Mouse (Mus musculus) kidney, adult 2 months (tissue): ENCODE data around the gene Oxct1. TPM values are rescaled to one million over a fixed set of nuclear protein-coding genes. Genes with fewer than 3 reads are reported as not detected.
A peak's percentile ranks its signal among the peaks of the same experiment; 100 is the strongest.

Source experiments
- DNase-seq: peaks from one replicate; pipeline ENCODE4 v3.0.0; 2021
- H3K27ac ChIP-seq: fragments of 200-500 bp; 2 replicates; pipeline ENCODE4 v1.5.1; 2012; ENCODE audit warnings: low read depth, low read length, control low read depth, inconsistent platforms; ENCODE audit not compliant: insufficient read depth
- H3K27me3 ChIP-seq: fragments of 200-500 bp; replicated peaks from 2 replicates; pipeline ENCODE4 v1.6.1; 2012; ENCODE audit warnings: mild to moderate bottlenecking, moderate library complexity, low read length, inconsistent platforms; ENCODE audit not compliant: control insufficient read depth, insufficient read depth
- H3K36me3 ChIP-seq: fragments of 200-500 bp; 2 replicates; pipeline ENCODE4 v1.6.1; 2012; ENCODE audit warnings: mild to moderate bottlenecking, moderate library complexity, low read length, inconsistent platforms; ENCODE audit not compliant: control insufficient read depth, insufficient read depth
- H3K4me1 ChIP-seq: fragments of 200-500 bp; 2 replicates; pipeline ENCODE4 v1.6.1; 2011; ENCODE audit warnings: low read length; ENCODE audit not compliant: control insufficient read depth, insufficient read depth
- H3K4me3 ChIP-seq: fragments of 200-500 bp; 2 replicates; pipeline ENCODE4 v1.5.1; 2011; ENCODE audit warnings: mild to moderate bottlenecking, low read depth, low read length, control low read depth; ENCODE audit not compliant: insufficient read depth
- CTCF ChIP-seq: fragments of 200-500 bp; conservative IDR thresholded peaks from 2 replicates; pipeline ENCODE4 v1.5.1; 2011; ENCODE audit warnings: low read depth, mild to moderate bottlenecking, control low read depth, low read length, moderate library complexity, mixed read lengths; ENCODE audit not compliant: insufficient read depth, insufficient read length
- POLR2A ChIP-seq: fragments of 200-500 bp; IDR thresholded peaks from one replicate; pipeline ENCODE4 v1.6.1; 2011; ENCODE audit warnings: low read depth, low read length, control low read depth
- WGBS: fragments of 180-500 bp; shearing (Covaris S2); methylation state at CpG from one replicate; pipeline ENCODE4 v1.1.7; 2018; 5-methylcytosine and 5-hydroxymethylcytosine counted together
- polyA plus RNA-seq: library from polyadenylated mRNA; depleted of rRNA; stranded (reverse); fragments of >200 nt; gene quantifications from 2 replicates; pipeline ENCODE4 v1.2.3, GENCODE M21; 2012

Gene Oxct1
- polyA plus RNA-seq, 1 experiment = 401 TPM

DNA sequence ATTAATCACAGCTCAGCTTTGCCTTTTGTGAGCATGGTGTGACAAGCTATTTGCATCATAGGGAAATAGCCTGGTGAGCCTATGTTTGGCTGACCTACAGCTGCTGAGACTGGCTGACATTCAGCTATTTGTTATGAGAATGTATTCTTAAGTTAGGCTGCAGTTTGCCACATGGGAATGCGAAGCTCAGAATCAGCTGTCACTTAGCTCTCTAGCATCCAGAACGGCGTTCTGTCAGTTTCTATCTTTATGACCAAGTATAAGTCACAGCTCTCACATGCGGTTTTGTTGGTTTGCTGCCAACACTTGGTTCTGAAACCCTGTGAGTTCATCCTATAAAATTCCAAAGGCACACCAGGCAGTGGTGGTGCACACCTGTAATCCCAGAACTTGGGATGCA is 5.5 kb upstream of the Oxct1 start:
- Histone ChIP-seq H3K27ac (no peak overlapping the region), H3K36me3 (no peaks in the 10 kb centered on the region)
- WGBS = 67% methylated on average over 4 of the region's 4 CpGs

DNA sequence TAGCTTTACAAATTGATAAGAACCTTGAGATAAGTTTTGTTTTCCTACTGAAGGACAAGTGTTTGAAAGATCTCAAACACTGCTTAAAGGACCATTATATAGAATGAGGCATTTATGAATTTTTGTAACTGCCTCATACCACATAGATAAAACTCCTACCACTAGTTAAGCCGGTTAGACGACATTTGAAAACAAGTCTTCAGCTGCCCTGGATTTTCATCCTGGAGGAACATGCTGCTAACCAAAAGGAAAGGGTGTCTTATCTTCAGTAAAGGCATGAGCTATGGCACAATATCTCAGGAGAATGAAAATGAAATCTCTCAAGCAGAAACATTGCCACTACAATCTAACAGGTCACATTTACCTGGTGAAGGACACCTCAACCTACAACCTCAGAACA is 2.4 kb upstream of the Oxct1 start:
- 75% methylated on average over 2 of the region's 2 CpGs for WGBS
- TF ChIP-seq CTCF (no peak), POLR2A (no peak)
- Histone ChIP-seq H3K27ac (0 out of 2 replicates have a peak overlapping the region, but pooled peaks have one; percentile 56), H3K4me3 (no peak overlapping the region), H3K36me3 (no peaks in the 10 kb centered on the region), H3K27me3 (no peaks in the 10 kb centered on the region), H3K4me1 (peaks cover 12% of the 10 kb centered on the region; the same call in 1 of the 2 replicates)
- DNase-seq = peak; percentile 16

More for the DNA sequence above, 5.5 kb upstream of the Oxct1 start:
- H3K4me3 ChIP-seq = no peak overlapping the region
- DNase-seq = no peak
- H3K4me1 ChIP-seq = peaks cover 6% of the 10 kb centered on the region; the same call in 1 of the 2 replicates
- TF ChIP-seq POLR2A (no peak), CTCF (no peak)
- H3K27me3 ChIP-seq = no peaks in the 10 kb centered on the region

DNA sequence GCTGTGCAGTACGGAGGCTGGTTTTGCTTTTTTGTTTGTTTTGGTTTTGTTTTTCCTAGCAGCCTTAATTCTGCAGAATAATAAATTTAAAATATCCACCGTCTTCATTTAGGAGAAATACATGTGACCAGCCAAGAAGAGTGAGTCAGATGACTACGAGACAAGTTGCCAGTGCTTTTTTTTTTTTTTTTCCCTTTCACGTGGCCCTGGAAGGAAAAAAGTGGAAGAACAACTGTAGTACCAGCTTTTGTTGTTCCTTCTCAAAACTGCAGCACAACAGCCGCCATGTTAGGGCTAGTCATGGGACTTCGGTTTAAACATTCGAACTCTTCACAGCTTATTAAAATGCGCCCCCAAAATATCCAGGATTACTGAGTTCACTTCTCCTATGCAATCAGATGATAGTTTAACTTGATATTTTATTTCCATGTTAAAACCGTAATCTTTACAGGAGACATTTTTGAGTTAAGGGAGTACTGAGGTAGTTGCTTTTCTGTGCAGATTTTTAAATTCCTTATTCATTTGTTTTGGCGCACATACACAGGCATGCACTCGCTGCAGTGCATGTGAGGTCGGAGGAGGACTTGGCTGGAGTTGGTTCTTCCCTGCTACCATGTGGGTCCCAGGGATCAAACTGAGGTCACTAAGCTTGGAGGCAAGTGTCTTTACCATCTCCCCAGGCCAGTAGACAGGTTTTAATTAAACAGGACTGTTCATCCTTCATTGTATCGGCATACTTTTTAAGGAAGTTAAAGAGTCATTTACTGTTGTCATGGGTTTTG is 1.3 kb upstream of the Oxct1 start:
- Histone ChIP-seq H3K4me3 (no peak overlapping the region), H3K4me1 (peaks cover 15% of the 10 kb centered on the region; the same call in 1 of the 2 replicates), H3K27ac (peak overlapping the region; percentile 97), H3K36me3 (no peaks in the 10 kb centered on the region), H3K27me3 (no peaks in the 10 kb centered on the region)
- WGBS = 52% methylated on average over 13 of the region's 13 CpGs
- DNase-seq = peak; percentile 46
- TF ChIP-seq CTCF (no peak), POLR2A (no peak)

DNA sequence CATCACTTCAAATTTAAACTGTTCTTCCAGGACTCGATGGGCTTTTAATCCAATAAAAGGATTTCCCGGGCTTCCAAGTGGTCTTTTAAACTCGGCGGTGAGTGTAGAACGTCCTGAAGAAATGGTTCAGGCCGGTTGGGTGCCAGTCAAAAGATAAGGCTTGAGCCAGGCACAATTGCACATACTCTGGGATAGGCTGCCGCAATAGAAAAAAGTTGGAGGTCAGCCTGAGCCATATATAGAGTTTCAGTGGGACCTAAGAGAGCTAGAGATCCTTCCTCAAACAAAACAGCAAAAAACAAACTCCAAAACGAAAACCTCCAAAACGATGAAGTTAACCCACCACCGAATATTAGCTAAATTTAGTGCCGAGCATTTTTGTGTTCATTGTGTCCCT is 677 bp upstream of the Oxct1 start:
- 62% methylated on average over 11 of the region's 11 CpGs for WGBS
- Histone ChIP-seq H3K36me3 (no peaks in the 10 kb centered on the region), H3K27me3 (no peaks in the 10 kb centered on the region), H3K4me3 (no peak overlapping the region; the same call in 1 of the 2 replicates), H3K4me1 (peaks cover 15% of the 10 kb centered on the region; the same call in 1 of the 2 replicates), H3K27ac (peak overlapping the region; percentile 97)
- DNase-seq = peak; percentile 24
- TF ChIP-seq POLR2A (no peak), CTCF (no peak)

DNA sequence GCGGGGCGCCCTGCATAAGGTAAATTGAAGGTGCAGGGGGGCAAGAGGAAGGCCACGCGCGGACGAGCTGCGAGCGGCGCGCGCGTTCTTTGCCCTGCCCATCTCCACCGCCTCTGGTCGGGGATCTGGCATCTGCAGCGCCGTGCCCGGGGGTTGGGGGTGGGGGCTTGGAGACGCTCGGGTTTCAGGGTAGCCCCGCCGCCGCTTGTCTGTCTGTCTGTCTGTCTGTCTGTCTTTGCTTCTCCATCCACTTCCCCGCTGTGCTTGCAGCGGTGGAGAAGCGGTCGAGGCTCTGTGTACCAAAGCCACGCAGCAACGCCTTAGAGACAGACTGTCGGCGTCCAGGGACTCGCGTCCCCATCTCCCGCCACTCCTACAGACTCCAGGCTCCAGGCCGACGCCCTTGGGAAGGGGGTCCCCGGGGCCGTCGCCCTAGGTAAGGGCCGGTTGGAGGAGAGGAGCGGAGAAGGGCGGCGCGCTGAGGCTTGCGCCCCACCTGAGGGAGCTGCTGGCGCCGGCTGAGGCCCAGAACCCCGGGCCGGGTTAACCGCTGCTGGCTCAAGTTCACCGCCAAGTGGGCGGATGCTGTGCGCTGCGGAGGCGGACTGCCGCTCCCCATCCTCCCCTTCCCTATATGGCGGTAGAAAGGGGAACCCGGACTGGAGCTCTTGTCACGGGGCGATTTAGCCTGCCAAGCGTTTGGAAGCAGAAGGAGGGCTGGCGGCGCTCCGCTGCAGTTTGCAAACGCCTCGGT is 825 bp downstream of the Oxct1 start:
- peak; percentile 92 for DNase-seq
- Histone ChIP-seq H3K4me1 (peaks cover 14% of the 10 kb centered on the region; the same call in 1 of the 2 replicates), H3K27me3 (no peaks in the 10 kb centered on the region), H3K27ac (peak overlapping the region; percentile 97), H3K4me3 (peak overlapping the region; percentile 94), H3K36me3 (no peaks in the 10 kb centered on the region)
- TF ChIP-seq CTCF = no peak
- TF ChIP-seq POLR2A = peak; percentile 47
- WGBS = under 1% methylated on average over 65 of the region's 65 CpGs

DNA sequence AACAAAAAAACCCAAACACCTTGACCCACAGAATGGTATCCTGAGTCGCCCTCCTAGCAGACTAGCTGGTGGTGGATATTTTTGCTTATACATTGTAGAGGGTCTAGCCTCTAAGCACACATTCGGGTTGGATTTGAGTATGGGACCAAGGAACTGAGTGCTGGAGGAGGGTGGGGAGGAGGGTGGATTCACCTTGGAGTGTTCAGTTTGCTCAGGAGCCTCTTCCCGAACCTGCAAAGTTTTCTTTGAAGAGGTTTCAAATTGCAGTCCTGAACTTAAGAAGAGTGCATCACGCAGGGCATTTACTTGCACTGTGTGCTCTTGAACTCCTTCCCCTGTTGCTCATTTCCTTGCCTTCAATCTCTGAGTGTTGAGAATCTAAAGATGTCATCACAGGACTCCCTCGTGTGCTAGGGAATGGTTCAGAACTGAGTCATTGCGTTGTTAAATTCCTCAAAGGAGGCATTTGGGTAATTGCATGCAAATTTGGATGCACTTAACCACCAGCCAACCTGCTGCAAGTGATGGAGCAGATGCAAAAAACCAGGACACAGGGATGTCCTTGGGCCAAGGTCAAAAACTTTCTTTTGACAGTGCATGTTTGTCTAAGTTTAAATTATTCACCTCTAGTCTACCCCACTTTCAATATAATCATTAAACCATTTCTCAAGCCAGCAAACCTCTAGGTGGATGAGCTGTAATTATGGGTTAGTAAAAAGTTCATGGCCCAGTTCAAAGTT is 1.7 kb downstream of the Oxct1 start:
- H3K27ac ChIP-seq = peak overlapping the region; percentile 97
- peak; percentile 84 for DNase-seq

More for the DNA sequence above, 1.7 kb downstream of the Oxct1 start:
- H3K27me3 ChIP-seq = no peaks in the 10 kb centered on the region
- H3K36me3 ChIP-seq = no peaks in the 10 kb centered on the region
- peaks cover 12% of the 10 kb centered on the region; the same call in 1 of the 2 replicates for H3K4me1 ChIP-seq
- WGBS = 3% methylated on average over 6 of the region's 6 CpGs
- H3K4me3 ChIP-seq = peak overlapping the region; percentile 94
- TF ChIP-seq POLR2A (no peak), CTCF (no peak)
